In genomic region chr5:21378397-21378796, GRCm38 (mm10) we compare ENCODE assay signal across 19 mouse cellular contexts. TPM values are rescaled to one million over a fixed set of nuclear protein-coding genes. Genes with fewer than 3 reads are reported as not detected.
"Had no signal": no experiment of that assay in that cellular context is flagged by ENCODE, and none has a peak within 500 bp of the region (broad histone marks: within the 10 kb centered on the region; RNA-seq: fewer than 3 reads in every experiment).

No protein-coding gene starts in this region.

- ATAC-seq: liver, postnatal 0 days; lung, postnatal 0 days; midbrain, embryonic 15.5 days had no signal

- H3K4me1 ChIP-seq: midbrain, embryonic 12.5 days; midbrain, embryonic 15.5 days; neural tube, embryonic 12.5 days; neural tube, embryonic 15.5 days had no signal

- H3K9ac ChIP-seq: limb, embryonic 12.5 days; limb, embryonic 15.5 days; liver, embryonic 14.5 days; liver, postnatal 0 days; lung, embryonic 14.5 days; midbrain, embryonic 12.5 days; midbrain, embryonic 15.5 days; neural tube, embryonic 12.5 days; neural tube, embryonic 15.5 days had no signal

- H3K27me3 ChIP-seq: midbrain, embryonic 15.5 days; neural tube, embryonic 12.5 days; neural tube, embryonic 15.5 days had no signal

- DNase-seq: kidney, postnatal 14 days; kidney, postnatal 4 days; left cerebral cortex, postnatal 4 days; liver, postnatal 0 days; lung, embryonic 14.5 days; right cerebral cortex, adult 18-20 months; right cerebral cortex, postnatal 14 days; right cerebral cortex, postnatal 4 days; thymus, postnatal 36 days had no signal

- H3K4me3 ChIP-seq: limb, embryonic 12.5 days; limb, embryonic 15.5 days; midbrain, embryonic 12.5 days; midbrain, embryonic 15.5 days; neural tube, embryonic 12.5 days; neural tube, embryonic 15.5 days had no signal

- H3K36me3 ChIP-seq: limb, embryonic 12.5 days; limb, embryonic 15.5 days; midbrain, embryonic 12.5 days; midbrain, embryonic 15.5 days; neural tube, embryonic 12.5 days; neural tube, embryonic 15.5 days had no signal

- H3K4me2 ChIP-seq: limb, embryonic 12.5 days; limb, embryonic 15.5 days; liver, embryonic 11.5 days; lung, embryonic 14.5 days; midbrain, embryonic 12.5 days; midbrain, embryonic 15.5 days; neural tube, embryonic 12.5 days; neural tube, embryonic 15.5 days had no signal

- H3K27ac ChIP-seq: limb, embryonic 12.5 days; limb, embryonic 15.5 days; liver, embryonic 14.5 days; macrophage; midbrain, embryonic 12.5 days; midbrain, embryonic 15.5 days; neural tube, embryonic 12.5 days; neural tube, embryonic 15.5 days had no signal

- H3K9me3 ChIP-seq: limb, embryonic 12.5 days; limb, embryonic 15.5 days; midbrain, embryonic 12.5 days; midbrain, embryonic 15.5 days; neural tube, embryonic 12.5 days; neural tube, embryonic 15.5 days had no signal

RNA-seq across cellular contexts. Expression of gene Ccdc146, which starts 46.1 kb away (rescaled TPM):
- polyA plus RNA-seq: limb, embryonic 15.5 days; liver, embryonic 11.5 days; macrophage had no signal
